Mouse (Mus musculus): Measurements from ENCODE around the gene Gm10153.
"Not testable (repeated sequence)": the region's sequence is repeated elsewhere in the genome, so short reads cannot be mapped to it uniquely, and the experiment has no call there.

Gm10153 gene

GRCm38 (mm10) chr7:142143506-142144010 is 46.6 kb downstream of the Gm10153 start:
- not testable (repeated sequence) for DNase-seq

- no peak for DNase-seq
These were observed 49.5 kb downstream of the Gm10153 start for GRCm38 (mm10) chr7:142140696-142141095.

Data from thymus, postnatal 14 days (tissue).